Mouse (Mus musculus) CH12.LX (cell line): ENCODE results near the gene Klre1. TPM values are rescaled to one million over a fixed set of nuclear protein-coding genes. Genes with fewer than 3 reads are reported as not detected.

Experiments used
- DNase-seq: peaks from one replicate; pipeline ENCODE4 v3.0.0-alpha.2; 2013; ENCODE audit errors: extremely low read depth
- H3K27ac ChIP-seq: 2 replicates; pipeline ENCODE4 v1.5.1; 2012; ENCODE audit warnings: low read depth, mild to moderate bottlenecking, control low read depth, moderate library complexity; ENCODE audit not compliant: insufficient read depth
- H3K27me3 ChIP-seq: replicated peaks from 2 replicates; pipeline ENCODE3; 2012; ENCODE audit warnings: inconsistent platforms
- H3K36me3 ChIP-seq, 2 experiments: replicated peaks in 1 of 2; 2 replicates each; pipeline versions ENCODE3 to v1.6.1; 2012; ENCODE audit warnings: inconsistent platforms in 1 of 2, low read length in 1 of 2, mild to moderate bottlenecking in 1 of 2, mixed read lengths in 1 of 2, moderate library complexity in 1 of 2; ENCODE audit not compliant: control insufficient read depth in 1 of 2, insufficient read depth in 1 of 2
- H3K4me1 ChIP-seq, 2 experiments: 2 replicates each; pipeline ENCODE4 v1.6.1; 2012; ENCODE audit warnings: inconsistent platforms in 1 of 2, moderate library complexity in 1 of 2; ENCODE audit not compliant: insufficient read depth in 2 of 2, control insufficient read depth in 1 of 2
- H3K4me2 ChIP-seq: 2 replicates; pipeline ENCODE4 v1.6.1; 2012; ENCODE audit warnings: low read depth, mild to moderate bottlenecking, control low read depth; ENCODE audit not compliant: poor library complexity, insufficient read depth, severe bottlenecking
- H3K4me3 ChIP-seq, 3 experiments: fragments of 150-350 bp in 1 of 3; sonication (generic) in 1 of 3; replicated peaks in 1 of 3; 2 replicates each; pipeline versions ENCODE3 to v1.5.1; 2011 to 2012; ENCODE audit warnings: low read depth in 2 of 3, low read length in 2 of 3, mild to moderate bottlenecking in 2 of 3, moderate library complexity in 2 of 3, control low read depth in 1 of 3, improper control_type of control experiment in 1 of 3, inconsistent platforms in 1 of 3, mixed read lengths in 1 of 3; ENCODE audit not compliant: poor library complexity in 1 of 3
- H3K79me2 ChIP-seq: replicated peaks from 2 replicates; pipeline ENCODE4 v1.6.1; 2012; ENCODE audit warnings: mild to moderate bottlenecking, moderate library complexity; ENCODE audit not compliant: control insufficient read depth, poor library complexity, insufficient read depth, severe bottlenecking; ENCODE audit errors: extremely low read depth
- H3K9ac ChIP-seq: 2 replicates; pipeline ENCODE4 v1.6.1; 2012; ENCODE audit warnings: low read depth, mild to moderate bottlenecking, control low read depth, moderate library complexity; ENCODE audit not compliant: insufficient read depth
- H3K9me3 ChIP-seq: replicated peaks from 2 replicates; pipeline ENCODE3; 2012; ENCODE audit warnings: low read length, inconsistent platforms, mixed read lengths
- BHLHE40 ChIP-seq: IDR thresholded peaks from 2 replicates; pipeline ENCODE4 v1.6.1; 2011; ENCODE audit warnings: mild to moderate bottlenecking, low read depth, low read length, improper control_type of control experiment
- CHD2 ChIP-seq: IDR thresholded peaks from 2 replicates; pipeline ENCODE4 v1.6.1; 2011; ENCODE audit warnings: low read length, improper control_type of control experiment
- CTCF ChIP-seq, 2 experiments: IDR thresholded peaks in 1 of 2; conservative IDR thresholded peaks in 1 of 2; 2 replicates each; pipeline ENCODE4 v1.5.1; 2011 to 2012; ENCODE audit warnings: low read depth in 2 of 2, low read length in 2 of 2, improper control_type of control experiment in 1 of 2, inconsistent platforms in 1 of 2, mild to moderate bottlenecking in 1 of 2, moderate library complexity in 1 of 2
- EP300 ChIP-seq: IDR thresholded peaks from 2 replicates; pipeline ENCODE4 v1.6.1; 2011; ENCODE audit warnings: low read length, improper control_type of control experiment
- ETS1 ChIP-seq: conservative IDR thresholded peaks from 2 replicates; pipeline ENCODE4 v1.6.1; 2012; ENCODE audit warnings: low read depth, mild to moderate bottlenecking, inconsistent platforms, low read length, improper control_type of control experiment, moderate library complexity
- GABPA ChIP-seq: IDR thresholded peaks from 2 replicates; pipeline ENCODE4 v1.6.1; 2012; ENCODE audit warnings: low read depth, low read length, improper control_type of control experiment, inconsistent platforms; ENCODE audit not compliant: insufficient replicate concordance
- IRF4 ChIP-seq: IDR thresholded peaks from 2 replicates; pipeline ENCODE4 v1.6.1; 2014; ENCODE audit warnings: low read depth, mild to moderate bottlenecking, inconsistent platforms, low read length, improper control_type of control experiment
- JUND ChIP-seq: conservative IDR thresholded peaks from 2 replicates; pipeline ENCODE4 v1.6.1; 2011; ENCODE audit warnings: low read depth, low read length, improper control_type of control experiment
- KAT2A ChIP-seq: IDR thresholded peaks from 2 replicates; pipeline ENCODE4 v1.6.1; 2012; ENCODE audit warnings: low read length, improper control_type of control experiment, inconsistent platforms; ENCODE audit not compliant: insufficient replicate concordance
- MAFK ChIP-seq: IDR thresholded peaks from 2 replicates; pipeline ENCODE4 v1.6.1; 2011; ENCODE audit warnings: low read length, improper control_type of control experiment; ENCODE audit not compliant: insufficient replicate concordance
- MAX ChIP-seq: IDR thresholded peaks from 2 replicates; pipeline ENCODE4 v1.6.1; 2011; ENCODE audit warnings: low read length, improper control_type of control experiment
- MEF2A ChIP-seq: IDR thresholded peaks from 2 replicates; pipeline ENCODE4 v1.6.1; 2014; ENCODE audit warnings: low read depth, mild to moderate bottlenecking, inconsistent platforms, low read length, improper control_type of control experiment, borderline replicate concordance
- NELFE ChIP-seq: IDR thresholded peaks from 2 replicates; pipeline ENCODE4 v1.6.1; 2011; ENCODE audit warnings: low read depth, low read length, improper control_type of control experiment
- NRF1 ChIP-seq: IDR thresholded peaks from 2 replicates; pipeline ENCODE4 v1.6.1; 2014; ENCODE audit warnings: low read depth, mild to moderate bottlenecking, inconsistent platforms, low read length, improper control_type of control experiment, moderate library complexity
- PAX5 ChIP-seq: IDR thresholded peaks from 2 replicates; pipeline ENCODE4 v1.6.1; 2012; ENCODE audit warnings: low read length, inconsistent platforms, mixed read lengths
- POLR2A ChIP-seq: IDR thresholded peaks from 2 replicates; pipeline ENCODE4 v1.6.1; 2011; ENCODE audit warnings: low read depth, mild to moderate bottlenecking, improper control_type of control experiment, low read length
- POLR2AphosphoS2 ChIP-seq: IDR thresholded peaks from 2 replicates; pipeline ENCODE4 v1.6.1; 2011; ENCODE audit warnings: low read depth, low read length, improper control_type of control experiment
- RAD21 ChIP-seq: IDR thresholded peaks from 2 replicates; pipeline ENCODE4 v1.6.1; 2011; ENCODE audit warnings: low read depth, mild to moderate bottlenecking, low read length, improper control_type of control experiment, moderate library complexity
- SIN3A ChIP-seq: IDR thresholded peaks from 2 replicates; pipeline ENCODE4 v1.6.1; 2012; ENCODE audit warnings: low read length, improper control_type of control experiment, inconsistent platforms
- SMC3 ChIP-seq: IDR thresholded peaks from 2 replicates; pipeline ENCODE4 v1.6.1; 2011; ENCODE audit warnings: low read depth, low read length, improper control_type of control experiment
- TCF12 ChIP-seq: IDR thresholded peaks from 2 replicates; pipeline ENCODE4 v1.6.1; 2014; ENCODE audit warnings: low read depth, mild to moderate bottlenecking, inconsistent platforms, low read length, improper control_type of control experiment
- USF1 ChIP-seq: IDR thresholded peaks from 2 replicates; pipeline ENCODE4 v1.6.1; 2014; ENCODE audit warnings: low read depth, mild to moderate bottlenecking, inconsistent platforms, low read length, improper control_type of control experiment
- ZC3H11A ChIP-seq: IDR thresholded peaks from 2 replicates; pipeline ENCODE4 v1.6.1; 2012; ENCODE audit warnings: low read depth, mild to moderate bottlenecking, inconsistent platforms, low read length, improper control_type of control experiment
- ZMIZ1 ChIP-seq: IDR thresholded peaks from 2 replicates; pipeline ENCODE4 v1.6.1; 2012; ENCODE audit warnings: low read depth, mild to moderate bottlenecking, inconsistent platforms, low read length, improper control_type of control experiment
- dilution Hi-C: fragments of 300-500 bp; cut with MboI; formaldehyde crosslinking; loops from 2 replicates; pipeline ENCODE4 v1.14.3; 2020; ENCODE audit warnings: low sequenced_read_pairs; ENCODE audit not compliant: extremely low pct_unique_long_range_greater_than_20kb, extremely low pct_ligation_motif_present
- in situ Hi-C: fragments of 300-500 bp; cut with MboI; formaldehyde crosslinking; loops from 3 replicates; pipeline ENCODE4 v1.14.3; 2019; ENCODE audit warnings: low sequenced_read_pairs, low pct_ligation_motif_present, low pct_unique_long_range_greater_than_20kb, mixed read lengths
- polyA plus RNA-seq: library from polyadenylated mRNA; unstranded; fragments of >175 nt; gene quantifications from 2 replicates; pipeline ENCODE4 v1.2.1, GENCODE M21; 2012; ENCODE audit warnings: low read depth; ENCODE audit not compliant: insufficient read length
- total RNA-seq, 2 experiments: library from RNA; depleted of rRNA; stranded (reverse); fragments of 300-350 nt in 1 of 2; fragments of >200 nt in 1 of 2; gene quantifications; 2 replicates each; pipeline ENCODE4 v1.2.3; 2012 to 2014

Klre1 gene
- total and polyA plus RNA-seq, 3 experiments, result not detected

DNA sequence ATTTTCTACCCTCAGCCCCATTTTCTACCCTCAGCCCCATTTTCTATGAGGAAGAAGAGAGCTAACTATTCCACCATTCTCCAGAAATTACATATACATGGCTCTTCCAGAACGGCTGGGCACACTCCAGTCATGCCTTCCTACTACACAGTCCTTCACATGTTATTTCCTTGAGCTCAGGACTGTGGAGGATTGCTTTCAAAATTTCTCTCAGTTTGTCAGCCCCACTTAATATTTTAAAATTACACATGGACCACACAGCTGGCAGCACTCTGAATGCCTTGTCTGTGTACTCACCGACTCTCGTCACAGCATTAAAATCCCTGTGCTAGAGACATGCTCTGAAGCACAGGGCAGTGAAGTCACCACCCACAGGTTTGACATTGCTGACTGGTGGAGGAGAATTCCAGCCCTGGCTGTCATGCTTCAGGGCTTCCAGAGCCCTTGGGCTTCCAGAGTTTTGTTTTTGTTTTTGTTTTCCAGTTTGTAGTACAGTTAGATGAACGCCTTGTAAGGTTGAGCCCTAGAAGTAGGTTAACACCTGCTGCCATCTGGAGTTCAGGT, 43.0 kb upstream of the Klre1 start:
- Histone ChIP-seq H3K4me1 (peaks cover 7 to 41% of the 10 kb centered on the region in 2 experiments), H3K9me3 (no peaks in the 10 kb centered on the region), H3K9ac (0 out of 2 replicates have a peak overlapping the region, but pooled peaks have one; percentile 1), H3K4me2 (peak overlapping the region; percentile 70), H3K27me3 (no peaks in the 10 kb centered on the region), H3K79me2 (peaks cover 27% of the 10 kb centered on the region), H3K4me3 (peak overlapping the region in 1 of 3 experiments; percentile 90), H3K27ac (no peak overlapping the region), H3K36me3 (peaks cover 26 to 46% of the 10 kb centered on the region in 2 experiments)
- TF ChIP-seq PAX5 (no peak), MAFK (no peak), POLR2A (no peak), CHD2 (no peak), NELFE (no peak), TCF12 (no peak), SIN3A (no peak), NRF1 (no peak), GABPA (no peak), SMC3 (no peak), BHLHE40 (no peak), IRF4 (no peak), MEF2A (no peak), MAX (no peak), CTCF (conservative IDR thresholded peaks at IDR 0.05 in 1 of 2, IDR thresholded peaks at IDR 0.05 in 1 of 2; ENCODE audit: low read depth in 2 of 2, low read length in 2 of 2) (no peak), JUND (no peak), USF1 (no peak), EP300 (no peak)
- dilution Hi-C loops, result no loop called here
- in situ Hi-C loops, result loop anchor here (25.0 kb wide), 1 partner anchor 272 kb away; no protein-coding TSS in a partner anchor
- DNase-seq, result no peak

DNA sequence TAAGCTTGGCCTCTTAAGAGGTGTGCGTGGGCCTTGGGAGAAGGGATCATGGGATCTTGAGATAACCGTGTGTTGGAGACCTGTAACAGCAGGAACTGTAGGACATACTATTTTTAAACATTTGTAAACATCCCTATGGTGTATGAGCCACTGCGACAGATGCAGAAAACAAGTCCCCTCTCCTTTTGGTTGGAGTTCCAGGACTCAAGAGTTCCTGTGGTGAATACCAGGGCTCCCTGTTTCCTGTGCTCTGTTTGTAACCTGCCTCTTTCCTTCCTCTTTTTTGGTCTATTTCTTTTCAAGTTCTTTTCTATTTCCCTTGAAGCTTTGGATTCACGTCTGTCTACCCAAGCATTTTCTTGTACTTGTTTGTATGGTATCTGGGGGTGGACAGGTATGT, 42.0 kb upstream of the Klre1 start:
- Histone ChIP-seq H3K4me1 (peaks cover 7 to 41% of the 10 kb centered on the region in 2 experiments), H3K36me3 (peaks cover 30 to 56% of the 10 kb centered on the region in 2 experiments), H3K79me2 (peaks cover 27% of the 10 kb centered on the region), H3K9ac (no peak overlapping the region)
- in situ Hi-C loops, result loop anchor here (25.0 kb wide), 1 partner anchor 273 kb away; no protein-coding TSS in a partner anchor
- dilution Hi-C loops, result no loop called here
- no peak for TF ChIP-seq KAT2A
- TF ChIP-seq USF1, result no peak
- TF ChIP-seq SIN3A, result no peak
- no peak for TF ChIP-seq ETS1
- no peak for TF ChIP-seq MEF2A
- TF ChIP-seq NRF1, result no peak
- TF ChIP-seq POLR2AphosphoS2, result no peak
- TF ChIP-seq ZC3H11A, result no peak
- TF ChIP-seq ZMIZ1, result no peak
- no peak for TF ChIP-seq RAD21
- no peak for TF ChIP-seq NELFE
- TF ChIP-seq, all 38 proteins: peak for 0
- Histone ChIP-seq H3K27me3 (no peaks in the 10 kb centered on the region), H3K27ac (no peak overlapping the region), H3K9me3 (no peaks in the 10 kb centered on the region), H3K4me2 (no peak overlapping the region; the same call in 1 of the 2 replicates), H3K4me3 (no peak overlapping the region)
- no peak for DNase-seq
